Mouse (Mus musculus): Measurements from ENCODE around the gene Kctd17. TPM values are rescaled to one million over a fixed set of nuclear protein-coding genes. Genes with fewer than 3 reads are reported as not detected.

Gene Kctd17
- polyA plus RNA-seq, 1 experiment = 9.6 TPM

GRCm38 (mm10) chr15:78438973-78439372 lies 10.6 kb downstream of the Kctd17 start:
- H3K4me3 ChIP-seq (replicated peaks) = no peak overlapping the region
- no peaks in the 10 kb centered on the region for H3K36me3 ChIP-seq (replicated peaks; ENCODE audit: low read length)
- TF ChIP-seq FLI1 (IDR thresholded peaks at IDR 0.05; ENCODE audit: low read length) (no peak), GATA1 (IDR thresholded peaks at IDR 0.05; ENCODE audit: borderline replicate concordance, low read length) (no peak)
- H3K27me3 ChIP-seq (replicated peaks) = peaks cover 96% of the 10 kb centered on the region
- no peaks in the 10 kb centered on the region for H3K9me3 ChIP-seq
- peaks cover 53% of the 10 kb centered on the region for H3K4me1 ChIP-seq

- Histone ChIP-seq H3K9me3 (no peaks in the 10 kb centered on the region), H3K4me3 (replicated peaks) (peak overlapping the region; percentile 24), H3K4me1 (peaks cover 47% of the 10 kb centered on the region), H3K27me3 (replicated peaks) (peaks cover 92% of the 10 kb centered on the region), H3K36me3 (replicated peaks; ENCODE audit: low read length) (no peaks in the 10 kb centered on the region)
- TF ChIP-seq FLI1 (IDR thresholded peaks at IDR 0.05; ENCODE audit: low read length) (no peak), GATA1 (IDR thresholded peaks at IDR 0.05; ENCODE audit: borderline replicate concordance, low read length) (no peak)
Measured at GRCm38 (mm10) chr15:78442231-78442630, 13.9 kb downstream of the Kctd17 start.

GRCm38 (mm10) chr15:78443857-78444256 lies 15.5 kb downstream of the Kctd17 start:
- no peak for TF ChIP-seq FLI1 (IDR thresholded peaks at IDR 0.05; ENCODE audit: low read length)
- TF ChIP-seq GATA1 (IDR thresholded peaks at IDR 0.05; ENCODE audit: borderline replicate concordance, low read length) = no peak
- H3K4me3 ChIP-seq (replicated peaks) = no peak overlapping the region
- H3K36me3 ChIP-seq (replicated peaks; ENCODE audit: low read length) = no peaks in the 10 kb centered on the region
- peaks cover 49% of the 10 kb centered on the region for H3K4me1 ChIP-seq
- H3K9me3 ChIP-seq = no peaks in the 10 kb centered on the region
- H3K27me3 ChIP-seq (replicated peaks) = peaks cover 78% of the 10 kb centered on the region

- Histone ChIP-seq H3K4me1 (peaks cover 62% of the 10 kb centered on the region), H3K4me3 (replicated peaks) (no peak overlapping the region), H3K9me3 (no peaks in the 10 kb centered on the region), H3K36me3 (replicated peaks; ENCODE audit: low read length) (no peaks in the 10 kb centered on the region), H3K27me3 (replicated peaks) (peaks cover 46% of the 10 kb centered on the region)
- no peak for TF ChIP-seq FLI1 (IDR thresholded peaks at IDR 0.05; ENCODE audit: low read length)
Measured at GRCm38 (mm10) chr15:78447121-78447520, 18.8 kb downstream of the Kctd17 start.

- Histone ChIP-seq H3K4me3 (replicated peaks) (peak overlapping the region; percentile 91), H3K9me3 (no peaks in the 10 kb centered on the region), H3K27me3 (replicated peaks) (peaks cover 38% of the 10 kb centered on the region), H3K4me1 (peaks cover 65% of the 10 kb centered on the region), H3K36me3 (replicated peaks; ENCODE audit: low read length) (no peaks in the 10 kb centered on the region)
- TF ChIP-seq GATA1 (IDR thresholded peaks at IDR 0.05; ENCODE audit: borderline replicate concordance, low read length) = no peak
- TF ChIP-seq FLI1 (IDR thresholded peaks at IDR 0.05; ENCODE audit: low read length) = no peak
Measured at GRCm38 (mm10) chr15:78447746-78448535, 19.6 kb downstream of the Kctd17 start.

DNA sequence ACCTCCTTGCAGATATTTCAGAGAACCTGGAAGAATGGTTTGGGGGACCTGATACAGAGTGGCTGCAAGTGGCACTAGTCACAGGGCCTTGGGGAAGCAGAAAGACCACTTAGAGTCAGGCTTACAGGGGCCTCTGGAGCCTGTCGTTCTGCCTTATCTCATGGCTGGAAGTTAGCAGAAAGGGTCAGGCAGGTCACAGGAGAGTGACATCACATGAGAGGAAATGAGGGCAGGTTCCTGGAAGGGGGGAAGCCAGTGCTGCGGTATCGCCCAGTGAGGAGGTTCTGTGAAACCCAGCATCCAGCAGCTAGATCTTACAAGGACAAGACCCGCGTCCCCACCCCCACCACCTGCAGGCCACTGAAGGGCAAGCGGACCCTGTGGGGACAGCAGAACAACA lies 20.8 kb downstream of the Kctd17 start:
- Histone ChIP-seq H3K27me3 (replicated peaks) (peaks cover 28% of the 10 kb centered on the region), H3K36me3 (replicated peaks; ENCODE audit: low read length) (no peaks in the 10 kb centered on the region), H3K9me3 (no peaks in the 10 kb centered on the region), H3K4me1 (peaks cover 77% of the 10 kb centered on the region), H3K4me3 (replicated peaks) (peak overlapping the region; percentile 15)
- no peak for TF ChIP-seq FLI1 (IDR thresholded peaks at IDR 0.05; ENCODE audit: low read length)
- no peak for TF ChIP-seq GATA1 (IDR thresholded peaks at IDR 0.05; ENCODE audit: borderline replicate concordance, low read length)

GRCm38 (mm10) chr15:78449694-78450418 lies 21.5 kb downstream of the Kctd17 start:
- TF ChIP-seq GATA1 (IDR thresholded peaks at IDR 0.05; ENCODE audit: borderline replicate concordance, low read length) (no peak), FLI1 (IDR thresholded peaks at IDR 0.05; ENCODE audit: low read length) (no peak)
- Histone ChIP-seq H3K36me3 (replicated peaks; ENCODE audit: low read length) (no peaks in the 10 kb centered on the region), H3K4me3 (replicated peaks) (peak overlapping the region; percentile 81), H3K27me3 (replicated peaks) (peaks cover 22% of the 10 kb centered on the region), H3K9me3 (no peaks in the 10 kb centered on the region), H3K4me1 (peaks cover 82% of the 10 kb centered on the region)

DNA sequence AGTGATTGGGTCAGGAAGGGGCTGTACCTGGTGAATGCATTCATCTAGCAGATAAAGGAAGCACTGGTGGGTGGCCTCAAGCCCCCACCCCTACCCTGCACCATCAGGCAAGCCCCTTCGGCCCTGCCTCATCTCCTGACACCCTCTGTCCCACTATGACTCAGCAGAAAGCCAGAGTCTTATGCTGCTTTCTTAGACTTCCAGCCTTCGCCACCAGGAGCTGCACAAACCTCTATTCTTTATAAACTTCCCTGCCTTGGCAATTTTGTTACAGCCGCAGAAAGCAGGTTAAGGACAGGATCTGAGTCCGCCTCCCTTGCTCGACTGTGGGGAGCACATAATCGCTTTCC lies 22.0 kb downstream of the Kctd17 start:
- no peaks in the 10 kb centered on the region for H3K36me3 ChIP-seq (replicated peaks; ENCODE audit: low read length)
- H3K27me3 ChIP-seq (replicated peaks) = peaks cover 19% of the 10 kb centered on the region
- H3K4me3 ChIP-seq (replicated peaks) = peak overlapping the region; percentile 81
- no peak for TF ChIP-seq FLI1 (IDR thresholded peaks at IDR 0.05; ENCODE audit: low read length)
- no peaks in the 10 kb centered on the region for H3K9me3 ChIP-seq
- H3K4me1 ChIP-seq = peaks cover 87% of the 10 kb centered on the region

- peaks cover 84% of the 10 kb centered on the region for H3K4me1 ChIP-seq
- TF ChIP-seq GATA1 (IDR thresholded peaks at IDR 0.05; ENCODE audit: borderline replicate concordance, low read length) (no peak), FLI1 (IDR thresholded peaks at IDR 0.05; ENCODE audit: low read length) (no peak)
- H3K27me3 ChIP-seq (replicated peaks) = peaks cover 15% of the 10 kb centered on the region
- no peaks in the 10 kb centered on the region for H3K36me3 ChIP-seq (replicated peaks; ENCODE audit: low read length)
- H3K4me3 ChIP-seq (replicated peaks) = peak overlapping the region; percentile 5
- H3K9me3 ChIP-seq = no peaks in the 10 kb centered on the region
Measured at GRCm38 (mm10) chr15:78451201-78451600, 22.8 kb downstream of the Kctd17 start.

- Histone ChIP-seq H3K9me3 (no peaks in the 10 kb centered on the region), H3K27me3 (replicated peaks) (peaks cover 22% of the 10 kb centered on the region), H3K36me3 (replicated peaks; ENCODE audit: low read length) (no peaks in the 10 kb centered on the region), H3K4me1 (peaks cover 73% of the 10 kb centered on the region), H3K4me3 (replicated peaks) (no peak overlapping the region)
- TF ChIP-seq GATA1 (IDR thresholded peaks at IDR 0.05; ENCODE audit: borderline replicate concordance, low read length) (no peak), FLI1 (IDR thresholded peaks at IDR 0.05; ENCODE audit: low read length) (no peak)
Measured at GRCm38 (mm10) chr15:78452929-78453328, 24.6 kb downstream of the Kctd17 start.

Data from megakaryocyte, embryonic 14.5 days (primary cell).